Mouse (Mus musculus) lung, postnatal 0 days (tissue): ENCODE measurements around the gene Bag3.

Source experiments
- CTCF ChIP-seq: IDR thresholded peaks from 2 replicates; pipeline ENCODE4 v1.5.1; 2016; ENCODE audit warnings: antibody characterized with exemption, mild to moderate bottlenecking
- EP300 ChIP-seq: IDR thresholded peaks from 2 replicates; pipeline ENCODE4 v1.6.1; 2016; ENCODE audit warnings: antibody characterized with exemption, mild to moderate bottlenecking, control low read depth

DNA sequence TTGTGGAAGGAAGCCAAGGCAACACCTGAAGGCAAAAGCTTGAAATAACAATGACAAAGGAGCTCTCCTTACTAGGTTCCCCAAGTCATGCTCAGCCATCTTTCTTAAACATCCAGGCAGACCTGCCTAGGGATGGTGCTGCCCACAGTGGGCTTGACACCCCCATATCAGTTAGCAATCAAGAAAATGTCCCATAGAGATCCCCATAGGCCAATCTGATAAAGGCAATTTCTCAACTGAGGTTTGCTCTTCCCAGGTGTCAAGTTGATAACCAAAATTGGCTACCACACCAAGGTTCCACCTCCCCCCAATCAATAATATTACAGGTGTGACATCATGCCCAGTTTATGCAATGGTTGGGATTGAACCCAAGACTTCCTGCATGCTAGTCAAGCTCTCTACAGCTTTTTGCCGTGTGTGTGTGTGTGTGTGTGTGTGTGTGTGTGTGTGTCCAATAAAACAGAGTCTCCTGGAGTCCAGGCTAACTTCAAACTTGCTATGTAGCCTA, 33.6 kb downstream of the Bag3 start:
- no peak for TF ChIP-seq CTCF
- no peak for TF ChIP-seq EP300
